Mouse (Mus musculus): Measurements from ENCODE around the gene Mlx. TPM values are rescaled to one million over a fixed set of nuclear protein-coding genes. Genes with fewer than 3 reads are reported as not detected.

The Mlx gene
- polyA plus RNA-seq, 1 experiment from 2014 or later = 109 TPM

GRCm38 (mm10) chr11:101109351-101109750, 22.3 kb downstream of the Mlx start:
- H3K9ac ChIP-seq (ENCODE audit: low read length) = no peak overlapping the region
- 71% methylated on average over 4 of the region's 4 CpGs for WGBS
- no peak for DNase-seq (ENCODE audit: low spot score)
- no peak overlapping the region for H3K4me3 ChIP-seq (ENCODE audit: low read depth, low read length)
- peaks cover 16% of the 10 kb centered on the region for H3K36me3 ChIP-seq (ENCODE audit: control insufficient read depth, insufficient read depth, low read length)
- no peak for ATAC-seq
- H3K27me3 ChIP-seq (replicated peaks; ENCODE audit: control insufficient read depth, insufficient read depth, low read length) = no peaks in the 10 kb centered on the region
- no peaks in the 10 kb centered on the region for H3K4me1 ChIP-seq (ENCODE audit: control insufficient read depth, insufficient read depth, low read length)
- no peak overlapping the region for H3K4me2 ChIP-seq (ENCODE audit: low read length)
- no peak overlapping the region for H3K27ac ChIP-seq (ENCODE audit: low read depth, low read length)
- H3K9me3 ChIP-seq (replicated peaks; ENCODE audit: control insufficient read depth, low read length) = no peaks in the 10 kb centered on the region

GRCm38 (mm10) chr11:101110708-101111107, 23.6 kb downstream of the Mlx start:
- no peak overlapping the region for H3K9ac ChIP-seq (ENCODE audit: low read length)
- H3K27me3 ChIP-seq (replicated peaks; ENCODE audit: control insufficient read depth, insufficient read depth, low read length) = no peaks in the 10 kb centered on the region
- no peaks in the 10 kb centered on the region for H3K9me3 ChIP-seq (replicated peaks; ENCODE audit: control insufficient read depth, low read length)
- peaks cover 4% of the 10 kb centered on the region for H3K4me1 ChIP-seq (ENCODE audit: control insufficient read depth, insufficient read depth, low read length)
- ATAC-seq (no peak), DNase-seq (ENCODE audit: low spot score) (no peak)
- 67% methylated on average over 5 of the region's 5 CpGs for WGBS
- H3K27ac ChIP-seq (ENCODE audit: low read depth, low read length) = no peak overlapping the region
- peaks cover 2% of the 10 kb centered on the region; the same call in 1 of the 2 replicates for H3K36me3 ChIP-seq (ENCODE audit: control insufficient read depth, insufficient read depth, low read length)
- H3K4me3 ChIP-seq (ENCODE audit: low read depth, low read length) = no peak overlapping the region
- H3K4me2 ChIP-seq (ENCODE audit: low read length) = no peak overlapping the region

- Histone ChIP-seq H3K27ac (ENCODE audit: low read depth, low read length) (no peak overlapping the region), H3K9ac (ENCODE audit: low read length) (no peak overlapping the region), H3K27me3 (replicated peaks; ENCODE audit: control insufficient read depth, insufficient read depth, low read length) (no peaks in the 10 kb centered on the region), H3K36me3 (ENCODE audit: control insufficient read depth, insufficient read depth, low read length) (no peaks in the 10 kb centered on the region; the same call in 1 of the 2 replicates), H3K4me1 (ENCODE audit: control insufficient read depth, insufficient read depth, low read length) (peaks cover 8% of the 10 kb centered on the region), H3K9me3 (replicated peaks; ENCODE audit: control insufficient read depth, low read length) (no peaks in the 10 kb centered on the region), H3K4me2 (ENCODE audit: low read length) (no peak overlapping the region), H3K4me3 (ENCODE audit: low read depth, low read length) (no peak overlapping the region)
- WGBS = 86% methylated on average over 4 of the region's 4 CpGs
- ATAC-seq = no peak
- DNase-seq (ENCODE audit: low spot score) = no peak
Observed at GRCm38 (mm10) chr11:101111178-101111577, 24.1 kb downstream of the Mlx start.

GRCm38 (mm10) chr11:101112186-101112585, 25.1 kb downstream of the Mlx start:
- Histone ChIP-seq H3K9ac (ENCODE audit: low read length) (no peak overlapping the region), H3K4me2 (ENCODE audit: low read length) (no peak overlapping the region), H3K27ac (ENCODE audit: low read depth, low read length) (no peak overlapping the region), H3K4me1 (ENCODE audit: control insufficient read depth, insufficient read depth, low read length) (peaks cover 8% of the 10 kb centered on the region), H3K27me3 (replicated peaks; ENCODE audit: control insufficient read depth, insufficient read depth, low read length) (no peaks in the 10 kb centered on the region), H3K36me3 (ENCODE audit: control insufficient read depth, insufficient read depth, low read length) (peaks cover 6% of the 10 kb centered on the region; the same call in 1 of the 2 replicates), H3K4me3 (ENCODE audit: low read depth, low read length) (no peak overlapping the region), H3K9me3 (replicated peaks; ENCODE audit: control insufficient read depth, low read length) (no peaks in the 10 kb centered on the region)
- DNase-seq (ENCODE audit: low spot score) (no peak), ATAC-seq (no peak)
- 82% methylated on average over 3 of the region's 3 CpGs for WGBS

GRCm38 (mm10) chr11:101115564-101115963, 28.5 kb downstream of the Mlx start:
- Histone ChIP-seq H3K9ac (ENCODE audit: low read length) (no peak overlapping the region; the same call in 1 of the 2 replicates), H3K4me2 (ENCODE audit: low read length) (0 out of 2 replicates have a peak overlapping the region, but pooled peaks have one; percentile 7), H3K9me3 (replicated peaks; ENCODE audit: control insufficient read depth, low read length) (no peaks in the 10 kb centered on the region), H3K4me3 (ENCODE audit: low read depth, low read length) (no peak overlapping the region), H3K36me3 (ENCODE audit: control insufficient read depth, insufficient read depth, low read length) (peaks cover 9% of the 10 kb centered on the region; the same call in 1 of the 2 replicates), H3K27me3 (replicated peaks; ENCODE audit: control insufficient read depth, insufficient read depth, low read length) (no peaks in the 10 kb centered on the region), H3K27ac (ENCODE audit: low read depth, low read length) (peak overlapping the region; percentile 52; the same call in 1 of the 2 replicates), H3K4me1 (ENCODE audit: control insufficient read depth, insufficient read depth, low read length) (peaks cover 18% of the 10 kb centered on the region)
- DNase-seq (ENCODE audit: low spot score) (peak; percentile 30), ATAC-seq (no peak)
- WGBS = 10% methylated on average over 2 of the region's 2 CpGs

GRCm38 (mm10) chr11:101118105-101118504, 31.0 kb downstream of the Mlx start:
- peak overlapping the region; percentile 96 for H3K9ac ChIP-seq (ENCODE audit: low read length)
- peak overlapping the region; percentile 88 for H3K4me3 ChIP-seq (ENCODE audit: low read depth, low read length)
- H3K9me3 ChIP-seq (replicated peaks; ENCODE audit: control insufficient read depth, low read length) = no peaks in the 10 kb centered on the region
- H3K4me2 ChIP-seq (ENCODE audit: low read length) = peak overlapping the region; percentile 96
- H3K27me3 ChIP-seq (replicated peaks; ENCODE audit: control insufficient read depth, insufficient read depth, low read length) = no peaks in the 10 kb centered on the region
- H3K36me3 ChIP-seq (ENCODE audit: control insufficient read depth, insufficient read depth, low read length) = peaks cover 17% of the 10 kb centered on the region; the same call in 1 of the 2 replicates
- DNase-seq (ENCODE audit: low spot score) (no peak), ATAC-seq (no peak)
- WGBS = 64% methylated on average over 4 of the region's 4 CpGs
- H3K27ac ChIP-seq (ENCODE audit: low read depth, low read length) = no peak overlapping the region
- peaks cover 25% of the 10 kb centered on the region for H3K4me1 ChIP-seq (ENCODE audit: control insufficient read depth, insufficient read depth, low read length)

GRCm38 (mm10) chr11:101119131-101119760, 32.2 kb downstream of the Mlx start:
- Histone ChIP-seq H3K4me1 (ENCODE audit: control insufficient read depth, insufficient read depth, low read length) (peaks cover 25% of the 10 kb centered on the region), H3K4me3 (ENCODE audit: low read depth, low read length) (peak overlapping the region; percentile 88), H3K9me3 (replicated peaks; ENCODE audit: control insufficient read depth, low read length) (no peaks in the 10 kb centered on the region), H3K36me3 (ENCODE audit: control insufficient read depth, insufficient read depth, low read length) (peaks cover 25% of the 10 kb centered on the region; the same call in 1 of the 2 replicates), H3K27ac (ENCODE audit: low read depth, low read length) (peak overlapping the region; percentile 85), H3K9ac (ENCODE audit: low read length) (peak overlapping the region; percentile 96), H3K27me3 (replicated peaks; ENCODE audit: control insufficient read depth, insufficient read depth, low read length) (no peaks in the 10 kb centered on the region), H3K4me2 (ENCODE audit: low read length) (peak overlapping the region; percentile 96)
- WGBS = under 1% methylated on average over 39 of the region's 39 CpGs
- DNase-seq (ENCODE audit: low spot score) = no peak
- peak; percentile 76 for ATAC-seq

GRCm38 (mm10) chr11:101119761-101120544, 32.9 kb downstream of the Mlx start, which contains the start of the genes Retreg3 and Tubg1:
Gene Retreg3, minus strand, starts transcription at chr11:101119893.
Gene Tubg1, plus strand, starts transcription at chr11:101119938.
- Histone ChIP-seq H3K27ac (ENCODE audit: low read depth, low read length) (peak within 1 kb of the TSS; percentile 92), H3K27me3 (replicated peaks; ENCODE audit: control insufficient read depth, insufficient read depth, low read length) (no peaks in the 10 kb centered on the region), H3K9me3 (replicated peaks; ENCODE audit: control insufficient read depth, low read length) (no peaks in the 10 kb centered on the region), H3K4me2 (ENCODE audit: low read length) (peak within 1 kb of the TSS; percentile 96), H3K36me3 (ENCODE audit: control insufficient read depth, insufficient read depth, low read length) (peaks cover 29% of the 10 kb centered on the region; the same call in 1 of the 2 replicates), H3K4me1 (ENCODE audit: control insufficient read depth, insufficient read depth, low read length) (peaks cover 25% of the 10 kb centered on the region), H3K9ac (ENCODE audit: low read length) (peak within 1 kb of the TSS; percentile 96), H3K4me3 (ENCODE audit: low read depth, low read length) (peak within 1 kb of the TSS; percentile 88)
- WGBS = under 1% methylated on average over 61 of the region's 61 CpGs
- ATAC-seq (peak; percentile 97), DNase-seq (ENCODE audit: low spot score) (peak; percentile 100)

All from forebrain, embryonic 14.5 days (tissue).